Mouse (Mus musculus): ENCODE data around the gene Gm10134. TPM values are rescaled to one million over a fixed set of nuclear protein-coding genes. Genes with fewer than 3 reads are reported as not detected.

Gm10134 gene
- total RNA-seq, 2 experiments from 2014 or later = 1.2 TPM; not detected in 1

DNA sequence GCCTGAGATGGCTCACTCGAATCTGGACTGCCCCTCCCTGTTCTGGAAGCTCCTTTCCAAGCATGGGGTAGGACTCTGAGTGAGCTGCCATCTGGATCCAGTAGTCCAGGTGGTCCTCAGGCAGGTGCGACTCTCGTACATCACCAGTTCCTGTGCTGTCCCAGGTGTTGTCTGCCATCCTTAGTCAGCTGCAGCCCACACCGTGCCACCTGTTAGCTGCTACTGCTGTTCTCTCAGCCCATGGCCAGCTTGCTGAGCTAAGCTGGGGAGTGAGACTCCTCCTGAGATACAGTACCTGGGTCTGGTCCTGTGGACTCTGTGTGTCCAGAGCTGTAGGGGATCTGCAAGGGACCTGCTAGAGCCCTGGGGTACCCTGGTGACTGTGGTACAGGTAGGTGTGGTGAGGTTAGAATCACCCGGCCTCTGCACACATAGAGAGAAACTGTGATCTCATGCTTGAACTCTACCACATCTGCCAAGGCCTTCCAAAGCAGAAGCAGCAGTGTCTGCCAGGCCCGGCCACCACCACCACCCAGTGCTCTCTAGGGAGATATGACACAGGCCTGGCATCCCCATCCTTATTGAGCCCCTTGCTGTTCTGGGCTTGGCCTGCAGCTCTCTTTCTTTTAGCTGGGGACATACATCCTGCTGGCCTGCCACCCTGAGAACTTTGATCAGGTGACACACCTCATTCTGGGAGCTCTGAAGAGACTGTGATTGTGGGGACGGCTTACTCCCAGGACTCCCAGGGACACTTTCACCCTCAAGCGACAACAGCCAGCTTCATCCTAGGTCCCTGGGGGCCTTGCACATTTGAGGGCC is 32.3 kb downstream of the Gm10134 start:
- Histone ChIP-seq H3K27ac (peak overlapping the region; percentile 97), H3K4me3 (no peak overlapping the region)
- no peak for DNase-seq (ENCODE audit: low spot score in 2 of 2)
- TF ChIP-seq CTCF (conservative IDR thresholded peaks at IDR 0.05) = no peak

DNA sequence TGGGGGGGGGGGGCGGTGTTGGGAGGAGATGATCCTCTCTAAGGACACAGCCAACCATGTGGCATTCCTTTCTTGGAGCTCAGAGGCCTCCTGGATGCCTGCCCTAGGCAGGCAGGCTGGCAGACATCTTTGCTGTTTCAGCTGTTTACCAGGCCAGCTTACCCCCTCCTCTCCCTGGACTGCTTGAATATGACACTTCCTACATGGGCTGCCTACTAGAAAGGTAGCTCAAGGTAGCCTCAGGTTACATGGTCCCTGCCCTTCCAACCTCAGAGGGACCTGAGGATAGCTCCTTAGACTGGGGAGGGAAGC is 32.9 kb downstream of the Gm10134 start:
- no peak for DNase-seq (ENCODE audit: low spot score in 2 of 2)
- Histone ChIP-seq H3K27ac (peak overlapping the region; percentile 97), H3K4me3 (no peak overlapping the region)
- TF ChIP-seq CTCF (conservative IDR thresholded peaks at IDR 0.05) = no peak

DNA sequence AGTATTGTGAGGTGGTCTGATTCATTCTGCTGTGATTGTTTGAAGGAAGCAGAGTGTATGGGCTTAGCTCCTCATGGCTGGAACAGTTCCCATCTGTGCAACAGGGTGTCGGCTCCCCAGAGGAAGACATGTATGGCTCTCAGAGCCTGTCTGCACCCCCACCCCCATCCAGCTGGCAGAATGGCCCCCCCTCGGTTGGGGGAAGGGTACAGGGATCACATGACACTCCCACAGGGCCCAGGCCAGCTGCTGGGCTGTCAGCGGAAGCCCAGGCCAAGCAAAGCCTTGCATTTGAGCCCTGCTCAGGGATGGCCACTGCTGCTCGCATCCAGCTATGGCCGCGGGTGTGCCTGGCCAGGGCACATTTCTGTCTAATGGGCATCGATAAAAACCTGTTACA is 33.3 kb downstream of the Gm10134 start:
- peak; percentile 79 to 84 for DNase-seq (ENCODE audit: low spot score in 2 of 2)
- TF ChIP-seq CTCF (conservative IDR thresholded peaks at IDR 0.05) = no peak
- Histone ChIP-seq H3K27ac (peak overlapping the region; percentile 97), H3K4me3 (peak overlapping the region; percentile 1; the same call in 1 of the 2 replicates)

DNA sequence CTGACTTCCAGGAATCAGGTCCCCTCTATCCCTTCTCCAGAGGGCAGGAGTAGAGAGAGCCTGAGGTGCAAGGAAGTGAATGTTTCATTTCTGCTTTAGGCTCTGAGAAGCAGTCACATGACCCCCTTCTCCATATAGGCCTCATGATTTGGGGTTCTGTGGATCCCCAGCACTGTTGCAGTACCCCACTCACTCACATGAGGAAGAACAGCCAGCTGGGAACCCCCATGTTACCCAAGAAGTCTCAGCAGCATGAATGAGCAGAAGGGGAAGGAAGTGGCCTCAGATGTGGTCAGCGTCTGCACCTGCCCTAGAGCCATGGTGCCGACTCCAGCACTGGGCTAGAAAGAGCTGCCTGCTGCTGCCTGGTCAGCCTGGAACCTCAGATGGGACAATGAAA is 34.1 kb downstream of the Gm10134 start:
- no peak for DNase-seq (ENCODE audit: low spot score in 2 of 2)

DNA sequence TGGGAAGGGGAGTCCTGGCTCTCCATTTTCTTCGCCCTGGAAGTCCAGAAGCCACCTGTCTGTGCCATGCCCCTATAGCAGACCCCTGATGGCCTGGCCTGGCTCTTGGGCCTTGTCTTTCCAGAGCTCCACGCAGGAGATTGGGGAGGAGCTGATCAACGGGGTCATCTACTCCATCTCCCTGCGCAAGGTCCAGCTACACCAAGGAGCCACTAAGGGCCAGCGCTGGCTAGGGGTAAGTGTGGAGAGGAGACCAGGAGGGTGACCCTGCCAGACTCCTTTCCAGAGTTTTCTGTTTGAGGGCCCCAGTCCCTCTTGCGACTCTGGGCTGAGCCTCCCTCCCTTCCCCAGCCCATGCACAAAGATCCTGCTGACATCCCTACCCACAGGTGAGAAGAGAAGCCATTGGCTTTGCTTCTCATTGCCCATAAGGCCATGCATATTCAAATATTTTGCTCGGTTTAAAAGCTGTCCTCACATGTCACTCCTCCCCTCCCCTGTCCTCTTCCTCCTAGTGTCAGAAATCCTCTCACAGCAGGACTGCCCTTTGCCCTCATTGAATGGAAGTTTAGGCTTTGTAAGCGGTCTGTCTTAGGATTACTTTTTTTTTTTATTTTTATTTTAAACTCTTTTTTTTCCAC is 34.8 kb downstream of the Gm10134 start:
- TF ChIP-seq CTCF (conservative IDR thresholded peaks at IDR 0.05) = no peak
- no peak for DNase-seq (ENCODE audit: low spot score in 2 of 2)
- H3K4me3 ChIP-seq = no peak overlapping the region
- peak overlapping the region; percentile 97 for H3K27ac ChIP-seq

More for the DNA sequence above, 34.1 kb downstream of the Gm10134 start:
- H3K4me3 ChIP-seq = no peak overlapping the region
- peak overlapping the region; percentile 97 for H3K27ac ChIP-seq
- TF ChIP-seq CTCF (conservative IDR thresholded peaks at IDR 0.05) = no peak

DNA sequence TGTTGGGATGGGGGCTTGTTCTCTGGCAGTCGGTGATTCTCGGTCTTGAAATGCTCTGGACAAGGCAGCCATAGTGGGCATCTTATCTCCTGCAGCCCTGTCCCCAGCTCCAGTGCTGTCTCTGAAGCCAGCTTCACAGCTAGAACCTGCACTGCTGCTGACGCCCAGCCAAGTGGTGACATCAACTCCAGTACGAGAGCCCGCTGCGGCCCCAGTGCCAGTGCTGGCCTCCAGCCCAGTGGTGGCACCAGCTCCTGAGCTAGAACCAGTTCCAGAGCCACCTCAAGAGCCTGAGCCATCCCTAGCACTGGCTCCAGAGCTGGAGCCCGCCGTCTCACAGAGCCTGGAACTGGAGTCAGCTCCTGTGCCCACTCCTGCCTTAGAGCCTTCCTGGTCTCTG is 38.0 kb downstream of the Gm10134 start:
- Histone ChIP-seq H3K4me3 (no peak overlapping the region), H3K27ac (peak overlapping the region; percentile 52)
- TF ChIP-seq CTCF (conservative IDR thresholded peaks at IDR 0.05) = no peak
- peak in 1 of 2 experiments; percentile 58 for DNase-seq (ENCODE audit: low spot score in 2 of 2)

DNA sequence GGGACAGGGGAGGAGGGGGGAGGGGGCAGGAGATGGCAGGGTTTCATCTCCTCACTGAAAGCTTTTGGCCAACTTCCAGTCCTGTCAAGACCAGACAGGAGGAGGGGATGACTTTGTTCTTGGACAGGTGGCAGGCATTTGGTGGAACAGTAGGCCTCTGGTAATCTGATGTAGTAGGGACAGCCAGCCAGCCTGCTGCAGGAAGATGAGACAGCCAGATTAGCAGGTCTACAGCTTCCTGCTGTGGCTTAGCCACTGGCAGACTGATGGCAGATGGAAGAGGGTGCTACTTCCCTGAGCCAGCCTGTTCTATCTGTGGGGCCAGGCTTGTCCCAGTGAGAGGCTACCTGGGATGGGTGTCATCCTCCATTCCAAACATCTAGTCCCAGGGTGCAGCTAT is 40.1 kb downstream of the Gm10134 start:
- no peak for DNase-seq (ENCODE audit: low spot score in 2 of 2)
- H3K27ac ChIP-seq = peak overlapping the region; percentile 68
- TF ChIP-seq CTCF (conservative IDR thresholded peaks at IDR 0.05) = no peak
- H3K4me3 ChIP-seq = no peak overlapping the region

DNA sequence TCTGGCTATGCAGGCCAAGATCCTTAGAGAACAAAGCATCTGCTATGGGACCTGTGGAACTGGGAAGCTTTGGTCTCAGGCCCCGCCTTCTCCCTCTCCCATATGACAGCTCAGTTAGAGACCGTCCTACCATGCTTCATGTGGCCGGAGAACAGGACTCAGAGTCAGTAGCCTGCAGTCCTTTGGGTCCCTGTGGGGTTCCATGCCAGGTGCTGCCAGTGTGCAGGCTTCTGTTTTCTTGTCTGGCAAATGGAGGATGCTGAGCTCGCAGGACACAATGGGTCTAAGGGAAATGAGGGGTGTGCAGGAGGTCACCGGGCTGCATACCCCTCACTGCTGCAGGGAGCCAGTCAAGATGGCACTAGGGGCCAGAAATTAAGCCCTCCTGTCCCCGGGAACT is 40.7 kb downstream of the Gm10134 start:
- TF ChIP-seq CTCF (conservative IDR thresholded peaks at IDR 0.05) = no peak
- DNase-seq (ENCODE audit: low spot score in 2 of 2) = no peak
- no peak overlapping the region for H3K4me3 ChIP-seq
- H3K27ac ChIP-seq = peak overlapping the region; percentile 68; the same call in 1 of the 2 replicates

DNA sequence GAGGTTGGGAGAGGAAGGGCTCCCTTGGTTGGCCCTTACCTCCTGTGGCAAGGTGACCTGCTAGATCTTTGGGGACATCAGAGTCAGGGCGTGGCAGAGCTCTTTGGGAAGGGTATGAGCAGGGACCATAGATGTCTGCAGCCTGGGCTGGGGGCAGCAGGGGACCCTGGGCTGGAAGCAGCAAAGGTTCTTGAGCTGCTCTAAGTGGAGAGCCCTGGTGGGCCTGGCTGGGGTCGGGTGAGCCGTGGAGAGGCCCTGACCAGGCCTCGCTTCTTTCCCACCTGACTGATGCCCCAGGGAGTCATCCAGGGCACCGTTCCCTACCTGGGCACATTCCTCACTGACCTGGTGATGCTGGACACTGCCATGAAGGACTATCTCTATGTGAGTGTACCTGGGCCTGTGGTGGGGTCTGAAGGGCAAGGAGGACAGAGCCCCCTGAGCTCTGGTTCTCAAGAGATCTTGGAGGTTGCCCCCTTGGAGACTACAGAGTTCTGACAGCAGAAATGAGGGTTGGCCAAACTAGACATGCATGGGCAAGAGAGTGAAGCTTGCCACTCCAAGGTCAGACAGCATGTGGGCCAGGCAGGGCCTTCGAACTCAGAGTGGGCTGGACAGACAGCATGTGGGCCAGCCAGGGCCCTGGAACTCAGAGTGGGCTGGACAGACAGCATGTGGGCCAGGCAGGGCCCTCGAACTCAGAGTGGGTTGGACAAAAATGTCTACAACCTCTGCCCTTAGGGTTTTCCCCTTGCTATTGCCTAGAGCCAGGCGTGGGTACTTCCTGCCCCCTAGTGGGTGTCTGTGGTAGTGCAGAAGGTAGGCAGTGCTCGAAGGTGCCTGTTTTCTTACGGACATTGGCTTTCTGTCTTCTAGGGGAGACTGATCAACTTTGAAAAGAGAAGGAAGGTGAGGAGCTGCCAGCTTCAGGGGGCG is 41.6 kb downstream of the Gm10134 start:
- peak; percentile 74 to 92 for DNase-seq (ENCODE audit: low spot score in 2 of 2)
- TF ChIP-seq CTCF (conservative IDR thresholded peaks at IDR 0.05) = peak; percentile 94
- peak overlapping the region; percentile 68; the same call in 1 of the 2 replicates for H3K27ac ChIP-seq
- no peak overlapping the region for H3K4me3 ChIP-seq

DNA sequence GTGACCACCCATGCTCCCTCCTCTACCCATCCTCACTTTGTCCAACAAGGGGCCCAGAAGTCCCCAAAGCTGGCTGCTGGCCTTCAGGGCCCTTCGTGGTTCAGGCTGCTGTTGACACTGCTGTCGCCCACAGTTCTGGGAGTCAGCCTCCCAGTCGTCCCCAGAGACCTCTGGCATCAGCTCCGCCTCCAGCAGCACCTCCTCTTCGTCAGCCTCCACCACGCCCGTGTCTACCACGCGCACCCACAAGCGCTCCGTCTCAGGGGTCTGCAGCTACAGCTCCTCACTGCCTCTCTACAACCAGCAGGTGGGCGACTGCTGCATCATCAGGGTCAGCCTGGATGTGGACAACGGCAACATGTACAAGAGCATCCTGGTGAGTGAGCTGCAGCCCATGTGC is 43.3 kb downstream of the Gm10134 start:
- no peak for DNase-seq (ENCODE audit: low spot score in 2 of 2)
- H3K4me3 ChIP-seq = no peak overlapping the region
- H3K27ac ChIP-seq = no peak overlapping the region
- TF ChIP-seq CTCF (conservative IDR thresholded peaks at IDR 0.05) = no peak

DNA sequence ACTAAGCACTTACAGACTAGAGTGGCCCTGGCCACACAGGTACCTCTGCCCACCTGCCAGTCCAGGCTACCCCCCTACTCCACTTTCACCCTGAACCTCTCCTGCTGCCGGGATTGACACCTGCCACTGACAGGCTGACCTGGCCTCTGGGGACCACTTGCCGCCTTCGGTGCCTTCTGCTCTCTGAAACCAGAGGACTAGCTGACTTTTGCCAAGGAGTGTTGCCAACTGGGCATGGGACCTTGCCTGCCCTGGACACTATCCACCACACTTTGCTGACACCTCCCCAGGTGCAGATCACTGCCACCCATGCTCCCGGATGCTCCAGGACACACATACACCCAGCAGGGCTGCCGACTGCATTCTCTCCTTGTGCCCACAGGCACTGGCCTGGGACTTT is 46.4 kb downstream of the Gm10134 start:
- no peak overlapping the region for H3K27ac ChIP-seq
- TF ChIP-seq CTCF (conservative IDR thresholded peaks at IDR 0.05) = no peak
- DNase-seq (ENCODE audit: low spot score in 2 of 2) = no peak

More for the DNA sequence above, 46.4 kb downstream of the Gm10134 start:
- H3K4me3 ChIP-seq = no peak overlapping the region

Other genes starting within 250 kb of the Gm10134 start
- 10 to 100 TPM; 14.5 to 17.3 TPM for gene Ppp1r26, start 59.3 kb upstream of the Gm10134 start, total RNA-seq (2021)
- gene 1700007K13Rik, start 39.8 kb upstream of the Gm10134 start, total RNA-seq (2021) = 1 to 10 TPM; 1.9 to 2.4 TPM
- 10 to 100 TPM; 35.8 to 39.4 TPM for gene Mrps2, start 38.0 kb upstream of the Gm10134 start, total RNA-seq (2021)
- gene Gbgt1, start 9.2 kb upstream of the Gm10134 start, total RNA-seq (2021) = 1 to 10 TPM; 1.8 to 2.2 TPM
- 100 to 1,000 TPM; 115 to 139 TPM for gene Ralgds, start 7.0 kb downstream of the Gm10134 start, total RNA-seq (2021)
- gene Cel, start 57.3 kb downstream of the Gm10134 start, total RNA-seq (2021) = not detected
- gene Gtf3c5, start 77.7 kb downstream of the Gm10134 start, total RNA-seq (2021) = 10 to 100 TPM; 18.2 to 20.7 TPM
- gene Gfi1b, start 115.9 kb downstream of the Gm10134 start, total RNA-seq (2021) = not detected
- 10 to 100 TPM; 47.1 to 49.1 TPM for gene Tsc1, start 135.1 kb downstream of the Gm10134 start, total RNA-seq (2021)
- gene Spaca9, start 193.6 kb downstream of the Gm10134 start, total RNA-seq (2021) = not detected
- gene Ak8, start 194.1 kb downstream of the Gm10134 start, total RNA-seq (2021) = 1 to 10 TPM in 1 of 2 experiments, under 1 TPM in 1; 0.74 to 1.2 TPM